ENCODE assay signal across 11 mouse cellular contexts in genomic region chr8:83576921-83577320, GRCm38 (mm10). TPM values are rescaled to one million over a fixed set of nuclear protein-coding genes. Genes with fewer than 3 reads are reported as not detected.
DNase-seq lines count a peak whose midpoint lies in the region; ATAC-seq and TF ChIP-seq lines count a peak whose summit lies in the region.
"Had no signal": no experiment of that assay in that cellular context is flagged by ENCODE, and none has a peak within 500 bp of the region (broad histone marks: within the 10 kb centered on the region; RNA-seq: fewer than 3 reads in every experiment).

No protein-coding gene starts in this region.

- H3K36me3 ChIP-seq in hindbrain, embryonic 10.5 days, result peaks cover 58% of the 10 kb centered on the region
- 0 out of 2 replicates have a peak, but pooled peaks cover 4% of the 10 kb centered on the region for H3K36me3 ChIP-seq in hindbrain, embryonic 11.5 days (ENCODE audit: control insufficient read depth, insufficient read depth, low read length)
- H3K36me3 ChIP-seq in limb, embryonic 10.5 days, result peaks cover 75% of the 10 kb centered on the region

- H3K9ac ChIP-seq in hindbrain, embryonic 11.5 days (ENCODE audit: low read depth, low read length), result no peak overlapping the region
- H3K9ac ChIP-seq: midbrain, embryonic 12.5 days had no signal

- peak; percentile 43 for DNase-seq in hindbrain, embryonic 10.5 days (ENCODE audit: low spot score)
- DNase-seq in hindbrain, embryonic 11.5 days (ENCODE audit: low spot score), result no peak
- DNase-seq in cerebellum, postnatal 14 days, result peak; percentile 9 to 15
- DNase-seq in limb, embryonic 10.5 days (ENCODE audit: low spot score), result peak; percentile 27
- no peak for DNase-seq in spleen, adult 18-20 months
- no peak for DNase-seq in MN1 (ENCODE audit: low spot score)

- no peak for ATAC-seq in hindbrain, embryonic 11.5 days (ENCODE audit: low FRiP score)
- no peak for ATAC-seq in granulocyte monocyte progenitor cell, adult 5-6 weeks (replicated peaks; ENCODE audit: poor library complexity, severe bottlenecking)

- H3K27me3 ChIP-seq in hindbrain, embryonic 10.5 days (ENCODE audit: insufficient read depth, poor library complexity, severe bottlenecking), result no peaks in the 10 kb centered on the region
- no peaks in the 10 kb centered on the region for H3K27me3 ChIP-seq in hindbrain, embryonic 11.5 days (ENCODE audit: control insufficient read depth, insufficient read depth, low read length)
- no peaks in the 10 kb centered on the region for H3K27me3 ChIP-seq in limb, embryonic 10.5 days (ENCODE audit: low read depth, poor library complexity, severe bottlenecking)
- H3K27me3 ChIP-seq: midbrain, embryonic 12.5 days had no signal

- TF ChIP-seq CTCF in bone marrow, adult 2 months (IDR thresholded peaks at IDR 0.05; ENCODE audit: control insufficient read depth, insufficient read depth, low read length), result no peak

- H3K4me1 ChIP-seq in hindbrain, embryonic 10.5 days (replicated peaks), result peaks cover 86% of the 10 kb centered on the region
- peaks cover 6% of the 10 kb centered on the region for H3K4me1 ChIP-seq in hindbrain, embryonic 11.5 days (replicated peaks; ENCODE audit: control insufficient read depth, insufficient read depth, low read length)
- peaks cover 3% of the 10 kb centered on the region; the same call in 1 of the 2 replicates for H3K4me1 ChIP-seq in bone marrow, adult 2 months (ENCODE audit: control insufficient read depth, insufficient read depth, low read length)
- peaks cover 57% of the 10 kb centered on the region for H3K4me1 ChIP-seq in limb, embryonic 10.5 days

- H3K4me3 ChIP-seq in hindbrain, embryonic 10.5 days, result 0 out of 2 replicates have a peak overlapping the region, but pooled peaks have one; percentile 4
- H3K4me3 ChIP-seq in hindbrain, embryonic 11.5 days (ENCODE audit: low read depth, low read length), result no peak overlapping the region
- H3K4me3 ChIP-seq in bone marrow, adult 2 months (replicated peaks; ENCODE audit: control insufficient read depth, low read depth, low read length), result no peak overlapping the region
- no peak overlapping the region for H3K4me3 ChIP-seq in limb, embryonic 10.5 days
- H3K4me3 ChIP-seq: midbrain, embryonic 12.5 days had no signal

- H3K9me3 ChIP-seq in hindbrain, embryonic 10.5 days, result no peaks in the 10 kb centered on the region
- H3K9me3 ChIP-seq in hindbrain, embryonic 11.5 days (ENCODE audit: control insufficient read depth, low read length), result no peaks in the 10 kb centered on the region
- no peaks in the 10 kb centered on the region for H3K9me3 ChIP-seq in limb, embryonic 10.5 days (replicated peaks)
- H3K9me3 ChIP-seq: midbrain, embryonic 12.5 days had no signal

- H3K4me2 ChIP-seq in hindbrain, embryonic 11.5 days (replicated peaks; ENCODE audit: low read depth, low read length), result no peak overlapping the region
- H3K4me2 ChIP-seq: midbrain, embryonic 12.5 days had no signal

- WGBS in hindbrain, embryonic 10.5 days, result 58% methylated on average over 4 of the region's 4 CpGs
- 51% methylated on average over 4 of the region's 4 CpGs for WGBS in hindbrain, embryonic 11.5 days
- WGBS in bone marrow, adult 2 months, result 92% methylated on average over 4 of the region's 4 CpGs
- 56% methylated on average over 4 of the region's 4 CpGs for WGBS in limb, embryonic 10.5 days

- 0 out of 2 replicates have a peak overlapping the region, but pooled peaks have one; percentile 35 for H3K27ac ChIP-seq in hindbrain, embryonic 10.5 days
- no peak overlapping the region for H3K27ac ChIP-seq in hindbrain, embryonic 11.5 days (ENCODE audit: low read depth, low read length)
- peak overlapping the region; percentile 80 for H3K27ac ChIP-seq in bone marrow, adult 2 months (ENCODE audit: control insufficient read depth, insufficient read depth, low read depth, low read length, poor library complexity)
- H3K27ac ChIP-seq in limb, embryonic 10.5 days, result peak overlapping the region; percentile 65
- H3K27ac ChIP-seq: midbrain, embryonic 12.5 days had no signal

- TF ChIP-seq POLR2A in bone marrow, adult 2 months (IDR thresholded peaks at IDR 0.05; ENCODE audit: borderline replicate concordance, control insufficient read depth, low read depth, low read length), result no peak

RNA-seq across cellular contexts. Expression of gene Ndufb7, which starts 10.4 kb away (rescaled TPM):
- polyA plus RNA-seq in hindbrain, embryonic 10.5 days (2016; fragmentation: Nextera tagmentation; extraction: Ambion mirVana), result 359 and 398 TPM in 2 replicates
- 358 and 366 TPM in 2 replicates for polyA plus RNA-seq in hindbrain, embryonic 11.5 days (2014; fragmentation: Nextera tagmentation; extraction: Ambion mirVana)
- polyA plus RNA-seq in bone marrow, adult 2 months (2011; ENCODE audit: insufficient read depth, insufficient read length, low replicate concordance, missing spikeins), result 240 and 480 TPM in 2 replicates
- 316 and 317 TPM in 2 replicates for polyA plus RNA-seq in limb, embryonic 10.5 days (2016; fragmentation: Nextera tagmentation; extraction: Ambion mirVana)
- 187 and 191 TPM in 2 replicates for total RNA-seq in granulocyte monocyte progenitor cell, adult 5-6 weeks (2014; fragmentation: Nextera tagmentation)
- total RNA-seq in granulocyte monocyte progenitor cell, adult 5-6 weeks (2017), result 179 and 187 TPM in 2 replicates

RNA-seq across cellular contexts. Expression of gene Tecr, which starts 30.9 kb away (rescaled TPM):
- polyA plus RNA-seq in hindbrain, embryonic 10.5 days (2016; fragmentation: Nextera tagmentation; extraction: Ambion mirVana), result 714 and 783 TPM in 2 replicates
- polyA plus RNA-seq in hindbrain, embryonic 11.5 days (2014; fragmentation: Nextera tagmentation; extraction: Ambion mirVana), result 732 and 754 TPM in 2 replicates
- 136 and 233 TPM in 2 replicates for polyA plus RNA-seq in bone marrow, adult 2 months (2011; ENCODE audit: insufficient read depth, insufficient read length, low replicate concordance, missing spikeins)
- polyA plus RNA-seq in limb, embryonic 10.5 days (2016; fragmentation: Nextera tagmentation; extraction: Ambion mirVana), result 684 and 695 TPM in 2 replicates
- 506 and 549 TPM in 2 replicates for total RNA-seq in granulocyte monocyte progenitor cell, adult 5-6 weeks (2014; fragmentation: Nextera tagmentation)
- 230 and 343 TPM in 2 replicates for total RNA-seq in granulocyte monocyte progenitor cell, adult 5-6 weeks (2017)

RNA-seq across cellular contexts. Expression of gene Dnajb1, which starts 31.1 kb away (rescaled TPM):
- 71.9 and 84.2 TPM in 2 replicates for polyA plus RNA-seq in hindbrain, embryonic 10.5 days (2016; fragmentation: Nextera tagmentation; extraction: Ambion mirVana)
- 66.1 and 66.7 TPM in 2 replicates for polyA plus RNA-seq in hindbrain, embryonic 11.5 days (2014; fragmentation: Nextera tagmentation; extraction: Ambion mirVana)
- 23.8 and 23.9 TPM in 2 replicates for polyA plus RNA-seq in bone marrow, adult 2 months (2011; ENCODE audit: insufficient read depth, insufficient read length, low replicate concordance, missing spikeins)
- 78.0 and 89.8 TPM in 2 replicates for polyA plus RNA-seq in limb, embryonic 10.5 days (2016; fragmentation: Nextera tagmentation; extraction: Ambion mirVana)
- 25.7 and 31.0 TPM in 2 replicates for total RNA-seq in granulocyte monocyte progenitor cell, adult 5-6 weeks (2014; fragmentation: Nextera tagmentation)
- total RNA-seq in granulocyte monocyte progenitor cell, adult 5-6 weeks (2017), result 28.1 and 47.3 TPM in 2 replicates

RNA-seq across cellular contexts. Expression of gene Olfr370, which starts 41.3 kb away (rescaled TPM):
- polyA plus RNA-seq in hindbrain, embryonic 10.5 days (2016; fragmentation: Nextera tagmentation; extraction: Ambion mirVana), result 0.10 and 0.16 TPM in 2 replicates
- polyA plus RNA-seq in hindbrain, embryonic 11.5 days (2014; fragmentation: Nextera tagmentation; extraction: Ambion mirVana), result 0.11 and 0.14 TPM in 2 replicates
- not detected in 2 replicates for polyA plus RNA-seq in bone marrow, adult 2 months (2011; ENCODE audit: insufficient read depth, insufficient read length, low replicate concordance, missing spikeins)
- not detected in 2 replicates for polyA plus RNA-seq in limb, embryonic 10.5 days (2016; fragmentation: Nextera tagmentation; extraction: Ambion mirVana)
- not detected in 2 replicates for total RNA-seq in granulocyte monocyte progenitor cell, adult 5-6 weeks (2014; fragmentation: Nextera tagmentation)
- not detected in 2 replicates for total RNA-seq in granulocyte monocyte progenitor cell, adult 5-6 weeks (2017)
- total RNA-seq: ES-E14; layer of hippocampus, postnatal 14 days had no signal
- polyA plus RNA-seq: midbrain, embryonic 12.5 days had no signal

Comparison
In these comparisons a context has a peak if more than half of its experiments do, and no peak if none do; other contexts are left out.
1. DNase-seq: peak in hindbrain, embryonic 10.5 days (single experiment), cerebellum, postnatal 14 days (2 of 2) and limb, embryonic 10.5 days (single experiment); none in hindbrain, embryonic 11.5 days (single experiment), spleen, adult 18-20 months (0 of 2) and MN1 (single experiment).